Mouse (Mus musculus) granulocyte monocyte progenitor cell, adult 5-6 weeks (primary cell): ENCODE measurements around the gene Pde4a. TPM values are rescaled to one million over a fixed set of nuclear protein-coding genes. Genes with fewer than 3 reads are reported as not detected.

Experiments used
- ATAC-seq: replicated peaks from 2 replicates; pipeline ENCODE4 v1.8.0; 2016; ENCODE audit warnings: mild to moderate bottlenecking, moderate TSS enrichment, inconsistent platforms; ENCODE audit not compliant: poor library complexity, severe bottlenecking
- total RNA-seq, 2 experiments: library from RNA; stranded (forward) in 1 of 2; stranded (reverse) in 1 of 2; fragments of 200-712, 200-1000 nt in 1 of 2; fragments of >200 nt in 1 of 2; fragmentation: Nextera tagmentation in 1 of 2; gene quantifications; 2 replicates each; pipeline ENCODE4 v1.2.3; 2014 to 2017

The Pde4a gene
- total RNA-seq (2014; fragmentation: Nextera tagmentation) (19.9 and 25.7 TPM in 2 replicates), total RNA-seq (2017) (3.8 and 4.1 TPM in 2 replicates)

- ATAC-seq: no peak
These were observed at the start of gene Pde4a for GRCm38 (mm10) chr9:21165041-21165951. Gene Pde4a (plus strand): TSS chr9:21165714.

- ATAC-seq: no peak
These were observed 48.4 kb upstream of the Pde4a start for GRCm38 (mm10) chr9:21117073-21117472.

GRCm38 (mm10) chr9:21121483-21121882 lies 44.0 kb upstream of the Pde4a start:
- ATAC-seq: no peak

GRCm38 (mm10) chr9:21124837-21125236 lies 40.7 kb upstream of the Pde4a start:
- no peak for ATAC-seq

GRCm38 (mm10) chr9:21125502-21126258 lies 39.8 kb upstream of the Pde4a start:
- peak; percentile 79 for ATAC-seq

- ATAC-seq: peak; percentile 29
These were observed 39.3 kb upstream of the Pde4a start for GRCm38 (mm10) chr9:21126259-21126627.

GRCm38 (mm10) chr9:21131059-21131956 lies 34.2 kb upstream of the Pde4a start, which contains the start of gene Tyk2:
Gene Tyk2 (minus strand): TSS chr9:21131243.
- peak; percentile 83 for ATAC-seq

GRCm38 (mm10) chr9:21132102-21132775 lies 33.3 kb upstream of the Pde4a start:
- no peak for ATAC-seq

GRCm38 (mm10) chr9:21133064-21133707 lies 32.3 kb upstream of the Pde4a start:
- peak; percentile 12; the same call in 1 of the 2 replicates for ATAC-seq

- peak; percentile 40 for ATAC-seq
These were observed 30.8 kb upstream of the Pde4a start for GRCm38 (mm10) chr9:21134595-21135328.

GRCm38 (mm10) chr9:21135329-21135890 lies 30.1 kb upstream of the Pde4a start:
- no peak for ATAC-seq

GRCm38 (mm10) chr9:21135941-21136381 lies 29.6 kb upstream of the Pde4a start:
- no peak for ATAC-seq

- 0 out of 2 replicates have a peak, but pooled peaks have one; percentile 9 for ATAC-seq
These were observed 29.1 kb upstream of the Pde4a start for GRCm38 (mm10) chr9:21136401-21136800.

GRCm38 (mm10) chr9:21137229-21137628 lies 28.3 kb upstream of the Pde4a start:
- ATAC-seq: peak; percentile 15

GRCm38 (mm10) chr9:21138386-21138785 lies 27.1 kb upstream of the Pde4a start:
- no peak for ATAC-seq

- ATAC-seq: no peak
These were observed 23.6 kb upstream of the Pde4a start for GRCm38 (mm10) chr9:21141922-21142321.

GRCm38 (mm10) chr9:21144361-21144760 lies 21.2 kb upstream of the Pde4a start:
- ATAC-seq: no peak

- no peak for ATAC-seq
These were observed 20.1 kb upstream of the Pde4a start for GRCm38 (mm10) chr9:21145431-21145830.
